Mouse (Mus musculus) G1E (cell line): Measurements from ENCODE around the gene Cilp.

ENCODE experiments used
- CTCF ChIP-seq: IDR thresholded peaks from 2 replicates; pipeline ENCODE4 v1.5.1; 2012; ENCODE audit warnings: low read depth, low read length, inconsistent platforms, mixed read lengths
- GATA2 ChIP-seq: IDR thresholded peaks from 2 replicates; pipeline ENCODE4 v1.6.1; 2012; ENCODE audit warnings: low read depth, low read length, inconsistent platforms, borderline replicate concordance

DNA sequence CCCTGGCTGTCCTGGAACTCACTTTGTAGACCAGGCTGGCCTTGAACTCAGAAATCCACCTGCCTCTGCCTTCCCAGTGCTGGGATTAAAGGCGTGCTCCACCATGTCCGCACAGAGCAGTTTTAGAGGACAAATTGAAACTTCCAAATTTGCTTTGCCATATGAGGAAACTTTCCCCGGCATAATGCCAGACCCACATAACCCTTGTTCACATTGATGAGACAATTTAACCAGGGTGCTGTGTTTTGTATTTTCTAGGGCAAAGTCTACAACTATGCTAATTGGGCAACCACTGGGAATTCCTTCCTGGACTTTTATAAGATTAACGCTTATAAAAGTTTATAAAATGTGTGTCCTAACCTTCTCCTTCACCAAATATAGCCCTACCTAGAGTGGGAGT is 25.0 kb downstream of the Cilp start:
- TF ChIP-seq CTCF (no peak), GATA2 (no peak)
